Comparison of ENCODE assay signal across 14 mouse cellular contexts in the genomic region with DNA sequence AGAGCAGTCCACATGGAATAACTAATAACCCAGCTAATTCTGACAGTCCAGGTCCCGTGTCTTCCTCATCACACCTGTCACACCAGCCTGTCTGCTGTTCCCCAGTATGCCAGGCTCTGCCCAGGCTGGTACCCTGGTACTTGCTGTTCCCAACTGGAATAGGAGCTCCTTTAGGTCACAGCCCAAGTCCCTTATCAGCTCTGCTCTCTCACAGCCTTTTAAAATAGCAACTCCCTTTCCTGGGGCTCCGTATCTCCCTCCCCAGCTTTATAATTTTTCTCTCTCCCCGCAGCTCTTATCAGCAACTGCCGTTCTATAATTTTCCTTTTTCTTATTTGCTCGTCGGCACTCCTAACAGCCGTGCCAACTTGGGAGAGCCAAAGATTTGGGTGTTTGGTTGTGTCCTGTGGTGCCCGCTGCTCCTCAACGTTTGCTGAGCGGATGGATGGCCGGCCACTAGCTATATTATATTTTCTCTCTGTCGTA. TPM values are rescaled to one million over a fixed set of nuclear protein-coding genes. Genes with fewer than 3 reads are reported as not detected.
DNase-seq lines count a peak whose midpoint lies in the region; ATAC-seq and TF ChIP-seq lines count a peak whose summit lies in the region.
"Had no signal": no experiment of that assay in that cellular context is flagged by ENCODE, and none has a peak within 500 bp of the region (broad histone marks: within the 10 kb centered on the region; RNA-seq: fewer than 3 reads in every experiment).

No protein-coding gene starts in this region.

- TF ChIP-seq EP300 in lung, postnatal 0 days (IDR thresholded peaks at IDR 0.05): no peak

- no peak overlapping the region; the same call in 1 of the 2 replicates for H3K4me2 ChIP-seq in lung, embryonic 16.5 days (ENCODE audit: low read depth, low read length)
- H3K4me2 ChIP-seq in lung, postnatal 0 days (replicated peaks; ENCODE audit: low read depth, low read length): no peak overlapping the region
- peak overlapping the region; percentile 78 for H3K4me2 ChIP-seq in intestine, postnatal 0 days (replicated peaks; ENCODE audit: low read depth)
- H3K4me2 ChIP-seq in midbrain, embryonic 16.5 days (ENCODE audit: low read length): no peak overlapping the region
- H3K4me2 ChIP-seq: limb, embryonic 15.5 days had no signal

- TF ChIP-seq POLR2A in small intestine, adult 2 months (IDR thresholded peaks at IDR 0.05; ENCODE audit: low read depth, low read length): no peak

- H3K27me3 ChIP-seq in lung, embryonic 16.5 days (ENCODE audit: control insufficient read depth, insufficient read depth, low read depth, low read length): no peaks in the 10 kb centered on the region
- no peaks in the 10 kb centered on the region for H3K27me3 ChIP-seq in lung, postnatal 0 days (replicated peaks; ENCODE audit: insufficient read depth, low read length)
- H3K27me3 ChIP-seq in intestine, postnatal 0 days (replicated peaks; ENCODE audit: control insufficient read depth, insufficient read depth, low read length): no peaks in the 10 kb centered on the region
- no peaks in the 10 kb centered on the region for H3K27me3 ChIP-seq in small intestine, adult 2 months (ENCODE audit: control insufficient read depth, insufficient read depth, low read length)
- H3K27me3 ChIP-seq in midbrain, embryonic 16.5 days (ENCODE audit: control insufficient read depth, insufficient read depth, low read depth, low read length): no peaks in the 10 kb centered on the region
- H3K27me3 ChIP-seq: limb, embryonic 15.5 days had no signal

- H3K9me3 ChIP-seq in lung, embryonic 16.5 days (ENCODE audit: control insufficient read depth, low read length): no peaks in the 10 kb centered on the region
- H3K9me3 ChIP-seq in lung, postnatal 0 days (ENCODE audit: low read length): no peaks in the 10 kb centered on the region
- no peaks in the 10 kb centered on the region for H3K9me3 ChIP-seq in intestine, postnatal 0 days (ENCODE audit: control insufficient read depth)
- H3K9me3 ChIP-seq in midbrain, embryonic 16.5 days (replicated peaks; ENCODE audit: control insufficient read depth, low read length, poor library complexity, severe bottlenecking): no peaks in the 10 kb centered on the region
- H3K9me3 ChIP-seq: limb, embryonic 15.5 days had no signal

- ATAC-seq in lung, embryonic 16.5 days (ENCODE audit: low read depth): no peak
- ATAC-seq in lung, postnatal 0 days: no peak
- peak; percentile 71 for ATAC-seq in erythroid progenitor cell, adult 5-6 weeks (replicated peaks; ENCODE audit: low FRiP score, poor library complexity, severe bottlenecking)
- ATAC-seq in intestine, postnatal 0 days: no peak
- ATAC-seq in midbrain, embryonic 16.5 days: no peak
- ATAC-seq: hindbrain, postnatal 0 days had no signal

- 0 out of 2 replicates have a peak overlapping the region, but pooled peaks have one; percentile 32 for H3K9ac ChIP-seq in lung, embryonic 16.5 days (ENCODE audit: low read length)
- no peak overlapping the region for H3K9ac ChIP-seq in lung, postnatal 0 days (replicated peaks; ENCODE audit: low read depth)
- no peak overlapping the region for H3K9ac ChIP-seq in intestine, postnatal 0 days (ENCODE audit: low read depth, low read length)
- no peak overlapping the region for H3K9ac ChIP-seq in midbrain, embryonic 16.5 days (ENCODE audit: low read depth, low read length)
- H3K9ac ChIP-seq: limb, embryonic 15.5 days had no signal

- TF ChIP-seq CTCF in lung, postnatal 0 days (IDR thresholded peaks at IDR 0.05): no peak
- no peak for TF ChIP-seq CTCF in intestine, postnatal 0 days (IDR thresholded peaks at IDR 0.05; ENCODE audit: low read depth)
- no peak for TF ChIP-seq CTCF in small intestine, adult 2 months (IDR thresholded peaks at IDR 0.05; ENCODE audit: extremely low read depth, insufficient read length, insufficient replicate concordance, low read depth, low read length)

- peaks cover 38% of the 10 kb centered on the region for H3K4me1 ChIP-seq in lung, embryonic 16.5 days (replicated peaks; ENCODE audit: control insufficient read depth, insufficient read depth, low read length)
- peaks cover 19% of the 10 kb centered on the region for H3K4me1 ChIP-seq in lung, postnatal 0 days (ENCODE audit: insufficient read depth, low read depth, low read length)
- H3K4me1 ChIP-seq in intestine, postnatal 0 days (replicated peaks; ENCODE audit: control insufficient read depth, insufficient read depth, low read length): peaks cover 9% of the 10 kb centered on the region
- peaks cover 19% of the 10 kb centered on the region for H3K4me1 ChIP-seq in small intestine, adult 2 months (ENCODE audit: control insufficient read depth, insufficient read depth, insufficient read length, low read length)
- H3K4me1 ChIP-seq in midbrain, embryonic 16.5 days (ENCODE audit: control insufficient read depth, insufficient read depth, low read length): peaks cover 33% of the 10 kb centered on the region

- H3K4me3 ChIP-seq in lung, embryonic 16.5 days (ENCODE audit: low read length): no peak overlapping the region
- no peak overlapping the region for H3K4me3 ChIP-seq in lung, postnatal 0 days (ENCODE audit: low read depth, low read length)
- H3K4me3 ChIP-seq in intestine, postnatal 0 days (ENCODE audit: low read depth, low read length): peak overlapping the region; percentile 86
- H3K4me3 ChIP-seq in small intestine, adult 2 months (ENCODE audit: low read depth, low read length): peak overlapping the region; percentile 28
- H3K4me3 ChIP-seq in midbrain, embryonic 16.5 days (ENCODE audit: low read depth, low read length): no peak overlapping the region
- H3K4me3 ChIP-seq: limb, embryonic 15.5 days; myocyte had no signal

- peak overlapping the region; percentile 14; the same call in 1 of the 2 replicates for H3K27ac ChIP-seq in lung, embryonic 16.5 days (ENCODE audit: low read length)
- H3K27ac ChIP-seq in lung, postnatal 0 days (ENCODE audit: low read length): no peak overlapping the region
- peak overlapping the region; percentile 37; the same call in 1 of the 2 replicates for H3K27ac ChIP-seq in intestine, postnatal 0 days (ENCODE audit: low read depth, low read length)
- peak overlapping the region; percentile 94 for H3K27ac ChIP-seq in small intestine, adult 2 months (ENCODE audit: insufficient read depth, low read depth, low read length)
- H3K27ac ChIP-seq in midbrain, embryonic 16.5 days (ENCODE audit: low read length): no peak overlapping the region
- H3K27ac ChIP-seq: hindbrain, postnatal 0 days; limb, embryonic 15.5 days had no signal

- DNase-seq in lung, postnatal 0 days (ENCODE audit: low spot score): no peak
- DNase-seq in cerebellum, postnatal 25 days: no peak
- DNase-seq in layer of hippocampus, adult 9-10 months (ENCODE audit: low spot score): no peak
- DNase-seq: cerebellum, adult 9-11 months; layer of hippocampus, adult 9-11 months; right cerebral cortex, postnatal 25 days had no signal

- H3K36me3 ChIP-seq in lung, embryonic 16.5 days (ENCODE audit: control insufficient read depth, insufficient read depth, low read length): peaks cover 23% of the 10 kb centered on the region
- H3K36me3 ChIP-seq in lung, postnatal 0 days (ENCODE audit: insufficient read depth, low read length): 0 out of 2 replicates have a peak, but pooled peaks cover 7% of the 10 kb centered on the region
- peaks cover 25% of the 10 kb centered on the region for H3K36me3 ChIP-seq in intestine, postnatal 0 days (ENCODE audit: control insufficient read depth, insufficient read depth)
- H3K36me3 ChIP-seq in small intestine, adult 2 months (ENCODE audit: control insufficient read depth, insufficient read depth, low read length): peaks cover 21% of the 10 kb centered on the region
- H3K36me3 ChIP-seq in midbrain, embryonic 16.5 days (ENCODE audit: control insufficient read depth, insufficient read depth, low read length): peaks cover 8% of the 10 kb centered on the region; the same call in 1 of the 2 replicates

- 65% methylated on average over 12 of the region's 12 CpGs for WGBS in lung, embryonic 16.5 days
- WGBS in lung, postnatal 0 days: 61% methylated on average over 12 of the region's 12 CpGs
- WGBS in intestine, postnatal 0 days: 41% methylated on average over 12 of the region's 12 CpGs
- WGBS in small intestine, adult 2 months: 32% methylated on average over 12 of the region's 12 CpGs
- 90% methylated on average over 12 of the region's 12 CpGs for WGBS in midbrain, embryonic 16.5 days

RNA-seq across cellular contexts. Expression of a gene that starts 3.8 kb away (rescaled TPM):
- 21.5 and 21.7 TPM in 2 replicates for polyA plus RNA-seq in lung, embryonic 16.5 days (2015; fragmentation: Nextera tagmentation; extraction: Ambion mirVana)
- 9.2 and 12.1 TPM in 2 replicates for polyA plus RNA-seq in lung, postnatal 0 days (2015; fragmentation: Nextera tagmentation; extraction: Ambion mirVana)
- 62.3 and 81.3 TPM in 2 replicates for total RNA-seq in erythroid progenitor cell, adult 5-6 weeks (2015; ENCODE audit: low replicate concordance)
- 133 and 140 TPM in 2 replicates for total RNA-seq in erythroid progenitor cell, adult 5-6 weeks (2017; ENCODE audit: low replicate concordance)
- 10.6 and 11.1 TPM in 2 replicates for polyA plus RNA-seq in intestine, postnatal 0 days (2015; fragmentation: Nextera tagmentation; extraction: Ambion mirVana)
- polyA plus RNA-seq in small intestine, adult 2 months (2012; rRNA removed): 55.9 and 89.2 TPM in 2 replicates
- polyA plus RNA-seq in midbrain, embryonic 16.5 days (2015; fragmentation: Nextera tagmentation; extraction: Ambion mirVana): 9.9 and 10.2 TPM in 2 replicates

RNA-seq across cellular contexts. Expression of a gene that starts 24.5 kb away (rescaled TPM):
- polyA plus RNA-seq in lung, embryonic 16.5 days (2015; fragmentation: Nextera tagmentation; extraction: Ambion mirVana): 21.9 and 22.7 TPM in 2 replicates
- 7.4 and 10.7 TPM in 2 replicates for polyA plus RNA-seq in lung, postnatal 0 days (2015; fragmentation: Nextera tagmentation; extraction: Ambion mirVana)
- not detected in 2 replicates for total RNA-seq in erythroid progenitor cell, adult 5-6 weeks (2015; ENCODE audit: low replicate concordance)
- 0.77 TPM in 1 of 2 replicates, not detected in the other for total RNA-seq in erythroid progenitor cell, adult 5-6 weeks (2017; ENCODE audit: low replicate concordance)
- polyA plus RNA-seq in intestine, postnatal 0 days (2015; fragmentation: Nextera tagmentation; extraction: Ambion mirVana): 9.3 and 10.3 TPM in 2 replicates
- polyA plus RNA-seq in small intestine, adult 2 months (2012; rRNA removed): 19.1 and 40.2 TPM in 2 replicates
- polyA plus RNA-seq in midbrain, embryonic 16.5 days (2015; fragmentation: Nextera tagmentation; extraction: Ambion mirVana): 198 and 205 TPM in 2 replicates

RNA-seq across cellular contexts. Expression of a gene that starts 35.3 kb away (rescaled TPM):
- not detected in 2 replicates for polyA plus RNA-seq in lung, embryonic 16.5 days (2015; fragmentation: Nextera tagmentation; extraction: Ambion mirVana)
- polyA plus RNA-seq in lung, postnatal 0 days (2015; fragmentation: Nextera tagmentation; extraction: Ambion mirVana): 0.31 TPM in 1 of 2 replicates, not detected in the other
- total RNA-seq in erythroid progenitor cell, adult 5-6 weeks (2015; ENCODE audit: low replicate concordance): not detected in 2 replicates
- not detected in 2 replicates for total RNA-seq in erythroid progenitor cell, adult 5-6 weeks (2017; ENCODE audit: low replicate concordance)
- not detected in 2 replicates for polyA plus RNA-seq in intestine, postnatal 0 days (2015; fragmentation: Nextera tagmentation; extraction: Ambion mirVana)
- 0.46 and 2.7 TPM in 2 replicates for polyA plus RNA-seq in small intestine, adult 2 months (2012; rRNA removed)
- not detected in 2 replicates for polyA plus RNA-seq in midbrain, embryonic 16.5 days (2015; fragmentation: Nextera tagmentation; extraction: Ambion mirVana)
- total RNA-seq: hindbrain, postnatal 0 days had no signal
- polyA plus RNA-seq: hindbrain, postnatal 0 days; limb, embryonic 15.5 days had no signal

RNA-seq across cellular contexts. Expression of a gene that starts 35.4 kb away (rescaled TPM):
- 51.6 and 64.2 TPM in 2 replicates for polyA plus RNA-seq in lung, embryonic 16.5 days (2015; fragmentation: Nextera tagmentation; extraction: Ambion mirVana)
- polyA plus RNA-seq in lung, postnatal 0 days (2015; fragmentation: Nextera tagmentation; extraction: Ambion mirVana): 31.0 and 32.2 TPM in 2 replicates
- total RNA-seq in erythroid progenitor cell, adult 5-6 weeks (2015; ENCODE audit: low replicate concordance): 80.0 and 121 TPM in 2 replicates
- 72.0 and 75.4 TPM in 2 replicates for total RNA-seq in erythroid progenitor cell, adult 5-6 weeks (2017; ENCODE audit: low replicate concordance)
- 21.1 and 25.0 TPM in 2 replicates for polyA plus RNA-seq in intestine, postnatal 0 days (2015; fragmentation: Nextera tagmentation; extraction: Ambion mirVana)
- polyA plus RNA-seq in small intestine, adult 2 months (2012; rRNA removed): 3.6 and 5.2 TPM in 2 replicates
- 65.3 and 73.1 TPM in 2 replicates for polyA plus RNA-seq in midbrain, embryonic 16.5 days (2015; fragmentation: Nextera tagmentation; extraction: Ambion mirVana)

RNA-seq across cellular contexts. Expression of a gene that starts 56.6 kb away (rescaled TPM):
- polyA plus RNA-seq in lung, embryonic 16.5 days (2015; fragmentation: Nextera tagmentation; extraction: Ambion mirVana): 21.6 and 24.0 TPM in 2 replicates
- 14.5 and 17.5 TPM in 2 replicates for polyA plus RNA-seq in lung, postnatal 0 days (2015; fragmentation: Nextera tagmentation; extraction: Ambion mirVana)
- 24.5 and 26.0 TPM in 2 replicates for total RNA-seq in erythroid progenitor cell, adult 5-6 weeks (2015; ENCODE audit: low replicate concordance)
- total RNA-seq in erythroid progenitor cell, adult 5-6 weeks (2017; ENCODE audit: low replicate concordance): 49.9 and 91.9 TPM in 2 replicates
- polyA plus RNA-seq in intestine, postnatal 0 days (2015; fragmentation: Nextera tagmentation; extraction: Ambion mirVana): 9.0 and 11.7 TPM in 2 replicates
- 13.6 and 24.3 TPM in 2 replicates for polyA plus RNA-seq in small intestine, adult 2 months (2012; rRNA removed)
- 17.8 and 18.9 TPM in 2 replicates for polyA plus RNA-seq in midbrain, embryonic 16.5 days (2015; fragmentation: Nextera tagmentation; extraction: Ambion mirVana)

Comparison
In these comparisons a context has a peak if more than half of its experiments do, and no peak if none do; other contexts are left out.
1. H3K27ac ChIP-seq: peak in lung, embryonic 16.5 days (single experiment), intestine, postnatal 0 days (single experiment) and small intestine, adult 2 months (single experiment); none in lung, postnatal 0 days (single experiment) and midbrain, embryonic 16.5 days (single experiment).
2. H3K4me3 ChIP-seq: peak in intestine, postnatal 0 days (single experiment) and small intestine, adult 2 months (single experiment); none in lung, embryonic 16.5 days (single experiment), lung, postnatal 0 days (single experiment) and midbrain, embryonic 16.5 days (single experiment).